Mouse (Mus musculus) liver, embryonic 13.5 days (tissue): ENCODE data around the gene Lmo3. TPM values are rescaled to one million over a fixed set of nuclear protein-coding genes. Genes with fewer than 3 reads are reported as not detected.

ENCODE experiments used
- ATAC-seq: fragments of 200-750 bp; cut with Nextera tagmentation; 2 replicates; pipeline ENCODE4 v1.8.0; 2017; ENCODE audit warnings: low read depth, mild to moderate bottlenecking, moderate number of reproducible peaks, moderate library complexity
- DNase-seq: peaks from one replicate; pipeline ENCODE4 v3.0.0; 2022
- H3K27ac ChIP-seq: fragments of 300-500 bp; sonication (generic); 2 replicates; pipeline ENCODE4 v1.5.1; 2015; ENCODE audit warnings: moderate library complexity, mild to moderate bottlenecking, inconsistent platforms
- H3K27me3 ChIP-seq: fragments of 300-500 bp; sonication (generic); 2 replicates; pipeline ENCODE4 v1.6.1; 2015; ENCODE audit warnings: mild to moderate bottlenecking, inconsistent platforms
- H3K36me3 ChIP-seq: fragments of 300-500 bp; sonication (generic); 2 replicates; pipeline ENCODE4 v1.6.1; 2015; ENCODE audit warnings: mild to moderate bottlenecking, inconsistent platforms
- H3K4me1 ChIP-seq: fragments of 300-500 bp; sonication (generic); replicated peaks from 2 replicates; pipeline ENCODE4 v1.6.1; 2015; ENCODE audit warnings: inconsistent platforms
- H3K4me2 ChIP-seq: fragments of 300-500 bp; sonication (generic); 2 replicates; pipeline ENCODE4 v1.6.1; 2015; ENCODE audit warnings: inconsistent platforms, mild to moderate bottlenecking, moderate library complexity
- H3K4me3 ChIP-seq: fragments of 300-500 bp; sonication (generic); replicated peaks from 2 replicates; pipeline ENCODE4 v1.5.1; 2015; ENCODE audit warnings: mild to moderate bottlenecking, inconsistent platforms
- H3K9ac ChIP-seq: fragments of 300-500 bp; sonication (generic); 2 replicates; pipeline ENCODE4 v1.6.1; 2015; ENCODE audit warnings: mild to moderate bottlenecking, inconsistent platforms
- H3K9me3 ChIP-seq: fragments of 300-500 bp; sonication (generic); replicated peaks from 2 replicates; pipeline ENCODE4 v1.6.1; 2016; ENCODE audit warnings: inconsistent platforms
- WGBS: fragments of 180-500 bp; shearing (Covaris S2); methylation state at CpG from one replicate; pipeline ENCODE4 v1.1.7; 2015; ENCODE audit not compliant: insufficient replicate concordance; 5-methylcytosine and 5-hydroxymethylcytosine counted together
- polyA plus RNA-seq: library from polyadenylated mRNA; unstranded; fragments of >200 nt; fragmentation: Nextera tagmentation; extraction: Ambion mirVana; gene quantifications from 2 replicates; pipeline ENCODE4 v1.2.1, GENCODE M21; 2015

Lmo3 gene
- polyA plus RNA-seq, 1 experiment from 2014 or later: 0.21 TPM

- WGBS: 42% methylated on average over 5 of the region's 5 CpGs
- no peaks in the 10 kb centered on the region for H3K4me1 ChIP-seq
- no peak for DNase-seq
- H3K9me3 ChIP-seq: no peaks in the 10 kb centered on the region
- no peaks in the 10 kb centered on the region for H3K27me3 ChIP-seq
- ATAC-seq: no peak
- H3K4me2 ChIP-seq: no peak overlapping the region
- H3K4me3 ChIP-seq: no peak overlapping the region
- H3K9ac ChIP-seq: no peak overlapping the region
- H3K27ac ChIP-seq: no peak overlapping the region
- no peaks in the 10 kb centered on the region for H3K36me3 ChIP-seq
Measured at GRCm38 (mm10) chr6:138364111-138364510, 217.7 kb downstream of the Lmo3 start.

GRCm38 (mm10) chr6:138350587-138351345, 231.0 kb downstream of the Lmo3 start:
- Histone ChIP-seq H3K4me1 (no peaks in the 10 kb centered on the region), H3K4me3 (no peak overlapping the region), H3K27me3 (no peaks in the 10 kb centered on the region), H3K27ac (peak overlapping the region; percentile 65), H3K4me2 (no peak overlapping the region), H3K36me3 (no peaks in the 10 kb centered on the region), H3K9me3 (no peaks in the 10 kb centered on the region), H3K9ac (no peak overlapping the region)
- DNase-seq: no peak
- ATAC-seq: peak; percentile 78
- WGBS: 69% methylated on average over 3 of the region's 3 CpGs

GRCm38 (mm10) chr6:138346558-138346957, 235.2 kb downstream of the Lmo3 start:
- Histone ChIP-seq H3K36me3 (no peaks in the 10 kb centered on the region), H3K9ac (no peak overlapping the region), H3K9me3 (no peaks in the 10 kb centered on the region), H3K4me3 (no peak overlapping the region), H3K4me2 (no peak overlapping the region), H3K27ac (no peak overlapping the region), H3K27me3 (no peaks in the 10 kb centered on the region), H3K4me1 (no peaks in the 10 kb centered on the region)
- ATAC-seq (no peak), DNase-seq (no peak)
- WGBS: 54% methylated on average over 4 of the region's 4 CpGs

- Histone ChIP-seq H3K4me3 (no peak overlapping the region), H3K9ac (no peak overlapping the region), H3K4me1 (no peaks in the 10 kb centered on the region), H3K4me2 (no peak overlapping the region), H3K36me3 (no peaks in the 10 kb centered on the region), H3K9me3 (peaks cover 3% of the 10 kb centered on the region; the same call in 1 of the 2 replicates), H3K27ac (no peak overlapping the region), H3K27me3 (no peaks in the 10 kb centered on the region)
- no peak for ATAC-seq
- WGBS: 58% methylated on average over 4 of the region's 4 CpGs
- no peak for DNase-seq
Measured at GRCm38 (mm10) chr6:138335858-138336257, 245.9 kb downstream of the Lmo3 start.

- no peak overlapping the region for H3K27ac ChIP-seq
- no peaks in the 10 kb centered on the region for H3K4me1 ChIP-seq
- ATAC-seq (no peak), DNase-seq (no peak)
- H3K9ac ChIP-seq: no peak overlapping the region
- H3K9me3 ChIP-seq: peaks cover 3% of the 10 kb centered on the region; the same call in 1 of the 2 replicates
- no peak overlapping the region for H3K4me3 ChIP-seq
- no peaks in the 10 kb centered on the region for H3K27me3 ChIP-seq
- H3K4me2 ChIP-seq: no peak overlapping the region
- no peaks in the 10 kb centered on the region for H3K36me3 ChIP-seq
- 81% methylated on average over 7 of the region's 7 CpGs for WGBS
Measured at GRCm38 (mm10) chr6:138333991-138334390, 247.8 kb downstream of the Lmo3 start.

GRCm38 (mm10) chr6:138325744-138326400, 255.9 kb downstream of the Lmo3 start:
- H3K4me3 ChIP-seq: no peak overlapping the region
- DNase-seq: no peak
- no peaks in the 10 kb centered on the region for H3K9me3 ChIP-seq
- WGBS: 44% methylated on average over 3 of the region's 3 CpGs
- H3K4me2 ChIP-seq: no peak overlapping the region
- no peak overlapping the region for H3K9ac ChIP-seq
- H3K4me1 ChIP-seq: no peaks in the 10 kb centered on the region
- no peaks in the 10 kb centered on the region for H3K36me3 ChIP-seq
- no peaks in the 10 kb centered on the region for H3K27me3 ChIP-seq
- no peak overlapping the region for H3K27ac ChIP-seq
- no peak for ATAC-seq

- H3K27ac ChIP-seq: no peak overlapping the region
- H3K4me3 ChIP-seq: no peak overlapping the region
- DNase-seq: no peak
- no peak overlapping the region for H3K4me2 ChIP-seq
- H3K4me1 ChIP-seq: no peaks in the 10 kb centered on the region
- H3K36me3 ChIP-seq: no peaks in the 10 kb centered on the region
- 35% methylated on average over 3 of the region's 3 CpGs for WGBS
- no peaks in the 10 kb centered on the region for H3K27me3 ChIP-seq
- no peak for ATAC-seq
- H3K9ac ChIP-seq: no peak overlapping the region
- no peaks in the 10 kb centered on the region for H3K9me3 ChIP-seq
Measured at GRCm38 (mm10) chr6:138325145-138325544, 256.6 kb downstream of the Lmo3 start.

GRCm38 (mm10) chr6:138323325-138323724, 258.4 kb downstream of the Lmo3 start:
- H3K9ac ChIP-seq: no peak overlapping the region
- WGBS: 81% methylated on average over 14 of the region's 14 CpGs
- no peaks in the 10 kb centered on the region for H3K27me3 ChIP-seq
- H3K36me3 ChIP-seq: no peaks in the 10 kb centered on the region
- H3K4me1 ChIP-seq: no peaks in the 10 kb centered on the region
- H3K27ac ChIP-seq: no peak overlapping the region
- no peaks in the 10 kb centered on the region for H3K9me3 ChIP-seq
- H3K4me2 ChIP-seq: no peak overlapping the region
- H3K4me3 ChIP-seq: no peak overlapping the region
- no peak for ATAC-seq
- DNase-seq: no peak

- DNase-seq (no peak), ATAC-seq (no peak)
- Histone ChIP-seq H3K4me2 (no peak overlapping the region), H3K36me3 (no peaks in the 10 kb centered on the region), H3K9me3 (no peaks in the 10 kb centered on the region), H3K9ac (no peak overlapping the region), H3K27ac (no peak overlapping the region), H3K4me3 (no peak overlapping the region), H3K4me1 (no peaks in the 10 kb centered on the region), H3K27me3 (no peaks in the 10 kb centered on the region)
- WGBS: 64% methylated on average over 8 of the region's 8 CpGs
Measured at GRCm38 (mm10) chr6:138320190-138320737, 261.5 kb downstream of the Lmo3 start.
